Mouse (Mus musculus): ENCODE results near the gene Serpina3n. TPM values are rescaled to one million over a fixed set of nuclear protein-coding genes. Genes with fewer than 3 reads are reported as not detected.
"Not testable (repeated sequence)": the region's sequence is repeated elsewhere in the genome, so short reads cannot be mapped to it uniquely, and the experiment has no call there.

Serpina3n gene
- polyA plus RNA-seq (2015; fragmentation: Nextera tagmentation; extraction: Ambion mirVana), result 0.12 TPM in 2 replicates

GRCm38 (mm10) chr12:104406454-104406885 lies at the start of gene Serpina3n:
Gene Serpina3n, plus strand, starts transcription at chr12:104406729.
- H3K9ac ChIP-seq (ENCODE audit: low read depth, low read length), result no peak within 1 kb of the TSS
- H3K4me3 ChIP-seq (ENCODE audit: low read length), result no peak within 1 kb of the TSS
- H3K27ac ChIP-seq (ENCODE audit: low read length), result no peak within 1 kb of the TSS
- H3K4me2 ChIP-seq (ENCODE audit: low read depth, low read length), result no peak within 1 kb of the TSS
- no peak for ATAC-seq
- 51% methylated on average over 4 of the region's 4 CpGs for WGBS
- no peaks in the 10 kb centered on the region for H3K9me3 ChIP-seq (ENCODE audit: control insufficient read depth, low read length)
- H3K4me1 ChIP-seq (ENCODE audit: control insufficient read depth, insufficient read depth, low read length), result no peaks in the 10 kb centered on the region
- no peaks in the 10 kb centered on the region for H3K27me3 ChIP-seq (replicated peaks; ENCODE audit: control insufficient read depth, insufficient read depth, low read length)
- no peaks in the 10 kb centered on the region for H3K36me3 ChIP-seq (ENCODE audit: control insufficient read depth, insufficient read depth, low read length)

DNA sequence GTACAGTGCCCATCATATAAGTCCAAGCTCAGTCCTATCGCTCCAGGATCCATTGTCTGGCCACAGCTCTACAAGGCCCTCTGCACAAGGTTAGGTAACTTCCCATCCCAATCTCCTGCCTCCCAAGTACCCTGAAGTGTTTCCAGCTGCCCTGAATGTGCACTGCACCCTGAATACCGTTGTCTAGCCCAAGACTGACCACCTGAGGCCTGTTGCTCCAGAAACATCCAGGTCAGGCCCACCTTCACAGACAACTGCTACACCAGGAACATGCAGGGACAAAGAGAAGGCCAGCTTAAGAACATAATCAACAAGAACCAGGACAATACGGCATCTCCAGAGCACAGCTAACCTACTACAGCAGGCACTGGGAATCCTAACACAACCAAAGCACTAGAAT lies 36.5 kb upstream of the Serpina3n start:
- no peak for ATAC-seq
- Histone ChIP-seq H3K4me1 (ENCODE audit: control insufficient read depth, insufficient read depth, low read length) (no peaks in the 10 kb centered on the region), H3K4me2 (ENCODE audit: low read depth, low read length) (no peak overlapping the region), H3K9me3 (ENCODE audit: control insufficient read depth, low read length) (no peaks in the 10 kb centered on the region), H3K9ac (ENCODE audit: low read depth, low read length) (no peak overlapping the region), H3K27ac (ENCODE audit: low read length) (no peak overlapping the region), H3K27me3 (replicated peaks; ENCODE audit: control insufficient read depth, insufficient read depth, low read length) (no peaks in the 10 kb centered on the region), H3K4me3 (ENCODE audit: low read length) (no peak overlapping the region), H3K36me3 (ENCODE audit: control insufficient read depth, insufficient read depth, low read length) (no peaks in the 10 kb centered on the region)
- WGBS, result 86% methylated on average over 3 of the region's 3 CpGs

DNA sequence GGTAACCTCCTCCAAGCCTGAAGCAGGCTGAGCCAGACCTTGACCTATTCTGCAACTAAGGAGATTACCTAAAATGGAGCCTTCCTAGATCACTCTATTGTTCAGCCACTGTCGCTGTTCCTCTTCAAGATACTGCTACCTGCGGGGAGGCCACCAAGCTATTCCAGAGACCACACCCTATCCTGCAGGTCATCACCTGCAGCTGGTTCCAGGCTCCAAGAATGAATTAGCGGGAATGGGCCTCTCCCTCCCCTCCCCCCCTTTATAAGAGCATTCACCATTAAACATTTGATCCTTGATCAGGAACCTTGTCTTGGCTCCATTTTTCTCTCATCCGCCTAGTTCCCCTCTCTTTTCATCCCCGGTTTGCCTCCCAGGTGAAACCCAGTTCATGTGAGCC lies 29.4 kb upstream of the Serpina3n start:
- not testable (repeated sequence) for H3K9ac ChIP-seq (ENCODE audit: low read depth, low read length); ATAC-seq; H3K9me3 ChIP-seq (ENCODE audit: control insufficient read depth, low read length); H3K27ac ChIP-seq (ENCODE audit: low read length); H3K27me3 ChIP-seq (replicated peaks; ENCODE audit: control insufficient read depth, insufficient read depth, low read length); H3K4me1 ChIP-seq (ENCODE audit: control insufficient read depth, insufficient read depth, low read length); H3K4me2 ChIP-seq (ENCODE audit: low read depth, low read length); H3K36me3 ChIP-seq (ENCODE audit: control insufficient read depth, insufficient read depth, low read length); H3K4me3 ChIP-seq (ENCODE audit: low read length)
- WGBS, result 74% methylated on average over 5 of the region's 5 CpGs

- H3K4me3 ChIP-seq (ENCODE audit: low read length); H3K27me3 ChIP-seq (replicated peaks; ENCODE audit: control insufficient read depth, insufficient read depth, low read length); H3K4me2 ChIP-seq (ENCODE audit: low read depth, low read length); H3K27ac ChIP-seq (ENCODE audit: low read length); H3K36me3 ChIP-seq (ENCODE audit: control insufficient read depth, insufficient read depth, low read length); ATAC-seq; H3K9me3 ChIP-seq (ENCODE audit: control insufficient read depth, low read length); H3K4me1 ChIP-seq (ENCODE audit: control insufficient read depth, insufficient read depth, low read length); H3K9ac ChIP-seq (ENCODE audit: low read depth, low read length): not testable (repeated sequence)
- 67% methylated on average over 2 of the region's 2 CpGs for WGBS
Observed at GRCm38 (mm10) chr12:104378351-104378750, 28.2 kb upstream of the Serpina3n start.

GRCm38 (mm10) chr12:104378815-104379214 lies 27.7 kb upstream of the Serpina3n start:
- not testable (repeated sequence) for H3K4me2 ChIP-seq (ENCODE audit: low read depth, low read length); ATAC-seq; H3K9me3 ChIP-seq (ENCODE audit: control insufficient read depth, low read length); H3K4me3 ChIP-seq (ENCODE audit: low read length); H3K36me3 ChIP-seq (ENCODE audit: control insufficient read depth, insufficient read depth, low read length); H3K9ac ChIP-seq (ENCODE audit: low read depth, low read length); H3K27me3 ChIP-seq (replicated peaks; ENCODE audit: control insufficient read depth, insufficient read depth, low read length); H3K27ac ChIP-seq (ENCODE audit: low read length); H3K4me1 ChIP-seq (ENCODE audit: control insufficient read depth, insufficient read depth, low read length)
- 55% methylated on average over 5 of the region's 5 CpGs for WGBS

DNA sequence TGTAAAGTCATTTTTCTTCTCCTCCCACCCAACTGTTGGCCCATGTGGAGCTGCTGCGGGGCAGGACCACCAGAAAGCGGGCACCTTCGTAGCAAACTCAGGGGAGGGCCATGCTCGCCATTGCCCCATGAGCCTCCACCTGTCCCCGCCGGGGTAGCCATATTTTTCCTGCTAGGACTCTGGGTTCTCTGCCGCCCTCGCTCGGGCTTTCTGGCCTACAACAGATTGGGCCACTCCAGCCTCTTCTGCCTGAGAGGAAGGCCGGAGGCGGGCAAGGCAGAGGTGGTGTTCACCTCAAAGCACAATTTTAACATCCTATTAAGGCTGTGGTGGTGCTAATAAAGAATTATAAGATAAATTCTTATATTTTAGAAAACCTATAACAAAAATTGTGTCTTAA lies 26.7 kb upstream of the Serpina3n start:
- 96% methylated on average over 11 of the region's 11 CpGs for WGBS
- H3K4me1 ChIP-seq (ENCODE audit: control insufficient read depth, insufficient read depth, low read length), result no peaks in the 10 kb centered on the region
- H3K4me2 ChIP-seq (ENCODE audit: low read depth, low read length), result no peak overlapping the region
- H3K27ac ChIP-seq (ENCODE audit: low read length), result no peak overlapping the region
- H3K4me3 ChIP-seq (ENCODE audit: low read length), result no peak overlapping the region
- H3K9ac ChIP-seq (ENCODE audit: low read depth, low read length), result no peak overlapping the region
- no peak for ATAC-seq
- H3K27me3 ChIP-seq (replicated peaks; ENCODE audit: control insufficient read depth, insufficient read depth, low read length), result no peaks in the 10 kb centered on the region
- no peaks in the 10 kb centered on the region; the same call in 1 of the 2 replicates for H3K9me3 ChIP-seq (ENCODE audit: control insufficient read depth, low read length)
- H3K36me3 ChIP-seq (ENCODE audit: control insufficient read depth, insufficient read depth, low read length), result no peaks in the 10 kb centered on the region

DNA sequence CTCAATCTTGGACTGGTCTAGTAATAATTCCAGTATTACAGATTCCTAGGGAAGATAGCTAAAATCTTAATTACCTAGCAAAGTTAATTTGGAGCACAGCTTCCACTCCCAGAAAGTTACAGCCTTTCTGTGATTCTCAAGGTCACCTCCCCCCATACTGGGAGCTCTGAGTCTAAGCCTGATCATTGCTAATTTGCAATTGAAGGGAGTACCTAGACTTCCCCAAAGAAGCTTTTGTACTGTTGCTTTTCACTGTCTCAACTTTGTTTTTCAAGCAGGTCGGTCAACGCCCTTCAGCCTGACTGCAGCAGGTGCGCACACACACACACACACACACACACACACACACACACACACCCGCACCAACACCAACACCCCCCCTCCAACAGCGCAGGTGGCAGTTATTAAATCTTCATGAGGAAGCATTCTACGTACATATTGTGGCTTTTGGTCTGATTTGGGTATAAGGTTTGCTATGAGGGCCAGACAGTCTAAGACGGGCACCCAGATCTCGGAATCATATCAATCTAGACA lies 25.4 kb upstream of the Serpina3n start:
- H3K27ac ChIP-seq (ENCODE audit: low read length); H3K4me1 ChIP-seq (ENCODE audit: control insufficient read depth, insufficient read depth, low read length); H3K9me3 ChIP-seq (ENCODE audit: control insufficient read depth, low read length); ATAC-seq; H3K9ac ChIP-seq (ENCODE audit: low read depth, low read length); H3K27me3 ChIP-seq (replicated peaks; ENCODE audit: control insufficient read depth, insufficient read depth, low read length); H3K36me3 ChIP-seq (ENCODE audit: control insufficient read depth, insufficient read depth, low read length); H3K4me3 ChIP-seq (ENCODE audit: low read length); H3K4me2 ChIP-seq (ENCODE audit: low read depth, low read length): not testable (repeated sequence)
- WGBS, result 89% methylated on average over 8 of the region's 8 CpGs

DNA sequence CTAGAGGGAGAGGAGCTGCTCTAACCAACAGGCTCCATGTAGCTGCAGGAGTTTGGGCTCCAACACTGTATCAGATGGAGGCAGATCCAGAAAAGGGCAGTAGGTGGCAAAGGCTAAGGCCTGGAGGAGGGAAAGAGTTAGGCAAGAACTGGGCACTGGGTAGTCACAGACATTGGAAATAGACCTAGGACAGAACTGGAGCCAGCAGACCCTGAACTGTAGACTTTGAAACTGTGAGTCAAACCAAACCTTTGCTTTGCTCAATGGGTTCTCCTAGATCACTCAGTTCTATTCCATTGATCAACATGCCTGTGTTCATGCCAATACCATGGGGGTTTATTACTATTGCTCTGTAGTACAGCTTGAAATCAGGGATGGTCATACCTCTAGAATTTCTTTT lies 20.5 kb upstream of the Serpina3n start:
- H3K27ac ChIP-seq (ENCODE audit: low read length); H3K4me1 ChIP-seq (ENCODE audit: control insufficient read depth, insufficient read depth, low read length); ATAC-seq; H3K27me3 ChIP-seq (replicated peaks; ENCODE audit: control insufficient read depth, insufficient read depth, low read length); H3K4me2 ChIP-seq (ENCODE audit: low read depth, low read length); H3K9ac ChIP-seq (ENCODE audit: low read depth, low read length); H3K4me3 ChIP-seq (ENCODE audit: low read length); H3K9me3 ChIP-seq (ENCODE audit: control insufficient read depth, low read length); H3K36me3 ChIP-seq (ENCODE audit: control insufficient read depth, insufficient read depth, low read length): not testable (repeated sequence)

DNA sequence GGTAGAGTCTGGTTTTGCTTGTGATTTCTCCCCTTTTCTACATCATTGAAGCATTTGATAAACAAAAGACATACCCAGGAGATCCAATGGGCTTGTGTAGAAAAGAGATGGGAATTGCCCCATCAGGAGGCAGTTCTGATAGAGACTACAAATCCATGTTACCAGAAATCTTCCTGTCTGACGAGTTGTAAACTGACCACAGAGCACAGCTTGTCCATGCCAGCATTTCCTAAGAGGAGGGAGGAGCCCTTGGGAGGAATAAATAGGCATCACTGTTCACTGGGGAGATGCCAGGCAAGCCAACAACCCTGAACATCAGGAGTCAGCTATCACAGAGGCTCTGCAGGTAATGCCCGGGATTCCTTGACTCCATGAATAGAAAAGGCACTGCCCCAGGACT lies 19.7 kb upstream of the Serpina3n start:
- not testable (repeated sequence) for H3K4me3 ChIP-seq (ENCODE audit: low read length); H3K9ac ChIP-seq (ENCODE audit: low read depth, low read length); H3K36me3 ChIP-seq (ENCODE audit: control insufficient read depth, insufficient read depth, low read length); H3K9me3 ChIP-seq (ENCODE audit: control insufficient read depth, low read length); H3K27me3 ChIP-seq (replicated peaks; ENCODE audit: control insufficient read depth, insufficient read depth, low read length); H3K27ac ChIP-seq (ENCODE audit: low read length); H3K4me1 ChIP-seq (ENCODE audit: control insufficient read depth, insufficient read depth, low read length); H3K4me2 ChIP-seq (ENCODE audit: low read depth, low read length); ATAC-seq
- 63% methylated on average over 2 of the region's 2 CpGs for WGBS

DNA sequence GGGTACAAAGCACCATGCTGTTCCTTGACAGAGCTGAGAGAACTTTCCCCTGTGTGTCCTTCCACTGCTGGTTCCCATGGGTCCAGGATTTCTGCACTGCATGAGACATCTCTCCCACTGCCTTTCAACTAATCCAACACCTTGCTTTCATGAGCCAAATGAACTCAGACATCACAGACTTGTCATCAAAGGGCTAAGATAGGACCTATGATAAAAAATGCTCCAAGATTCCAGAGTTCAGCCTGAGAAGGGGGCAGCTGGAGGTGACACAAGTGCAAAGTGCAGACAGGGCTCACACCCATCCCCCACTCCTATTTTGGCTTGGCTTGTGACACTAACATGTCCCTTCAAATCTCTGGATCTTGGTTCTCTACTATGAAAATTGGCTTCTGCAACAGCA lies 18.1 kb upstream of the Serpina3n start:
- no peak overlapping the region for H3K4me3 ChIP-seq (ENCODE audit: low read length)
- H3K36me3 ChIP-seq (ENCODE audit: control insufficient read depth, insufficient read depth, low read length), result no peaks in the 10 kb centered on the region
- no peak overlapping the region for H3K4me2 ChIP-seq (ENCODE audit: low read depth, low read length)
- H3K9ac ChIP-seq (ENCODE audit: low read depth, low read length), result no peak overlapping the region
- no peak for ATAC-seq
- H3K27me3 ChIP-seq (replicated peaks; ENCODE audit: control insufficient read depth, insufficient read depth, low read length), result no peaks in the 10 kb centered on the region
- H3K27ac ChIP-seq (ENCODE audit: low read length), result no peak overlapping the region
- no peaks in the 10 kb centered on the region for H3K4me1 ChIP-seq (ENCODE audit: control insufficient read depth, insufficient read depth, low read length)
- H3K9me3 ChIP-seq (ENCODE audit: control insufficient read depth, low read length), result no peaks in the 10 kb centered on the region

All from intestine, embryonic 16.5 days (tissue).